Mouse (Mus musculus): ENCODE data around the gene Ccdc188. TPM values are rescaled to one million over a fixed set of nuclear protein-coding genes. Genes with fewer than 3 reads are reported as not detected.

The Ccdc188 gene
- polyA plus RNA-seq, 1 experiment = not detected

Other genes with a start within 250 kb of the Ccdc188 start
- gene Vpreb2, start 237.5 kb upstream of the Ccdc188 start, polyA plus RNA-seq (2012; rRNA removed) = not detected in 2 replicates
- 105 and 136 TPM in 2 replicates for gene Dgcr6, start 165.0 kb upstream of the Ccdc188 start, polyA plus RNA-seq (2012; rRNA removed)
- 35.2 and 40.6 TPM in 2 replicates for gene Prodh, start 127.7 kb upstream of the Ccdc188 start, polyA plus RNA-seq (2012; rRNA removed)
- 4.3 and 4.9 TPM in 2 replicates for gene Rtn4r, start 90.2 kb upstream of the Ccdc188 start, polyA plus RNA-seq (2012; rRNA removed)
- 27.3 and 35.1 TPM in 2 replicates for gene Zdhhc8, start 17.3 kb downstream of the Ccdc188 start, polyA plus RNA-seq (2012; rRNA removed)
- gene Trmt2a, start 30.8 kb downstream of the Ccdc188 start, polyA plus RNA-seq (2012; rRNA removed) = 55.6 and 56.7 TPM in 2 replicates
- gene Ranbp1, start 30.9 kb downstream of the Ccdc188 start, polyA plus RNA-seq (2012; rRNA removed) = 88.4 and 90.6 TPM in 2 replicates
- not detected in 2 replicates for gene Gm49776, start 40.4 kb downstream of the Ccdc188 start, polyA plus RNA-seq (2012; rRNA removed)
- gene Dgcr8, start 71.4 kb downstream of the Ccdc188 start, polyA plus RNA-seq (2012; rRNA removed) = 24.7 and 25.8 TPM in 2 replicates
- gene Tango2, start 130.2 kb downstream of the Ccdc188 start, polyA plus RNA-seq (2012; rRNA removed) = 36.6 and 43.0 TPM in 2 replicates
- 15.6 and 17.3 TPM in 2 replicates for gene Arvcf, start 130.3 kb downstream of the Ccdc188 start, polyA plus RNA-seq (2012; rRNA removed)
- gene Txnrd2, start 208.5 kb downstream of the Ccdc188 start, polyA plus RNA-seq (2012; rRNA removed) = 16.5 and 21.5 TPM in 2 replicates
- gene Comt, start 209.0 kb downstream of the Ccdc188 start, polyA plus RNA-seq (2012; rRNA removed) = 169 and 205 TPM in 2 replicates

Measured in urinary bladder, adult 2 months (tissue).